Mouse (Mus musculus): Measurements from ENCODE around the gene Atp5l. TPM values are rescaled to one million over a fixed set of nuclear protein-coding genes. Genes with fewer than 3 reads are reported as not detected.

The Atp5l gene
- total and polyA plus RNA-seq, 3 experiments = 248 to 696 (median 557) TPM

Other genes with a start within 250 kb of the Atp5l start
- gene Treh, start 247.5 kb downstream of the Atp5l start, total RNA-seq (2021) = not detected
- gene Treh, start 247.5 kb downstream of the Atp5l start, polyA plus RNA-seq (2012; rRNA removed) = not detected in 2 replicates
- 10 to 100 TPM; 24.9 to 54.1 TPM for gene Phldb1, start 185.5 kb downstream of the Atp5l start, total RNA-seq (2021)
- gene Phldb1, start 185.5 kb downstream of the Atp5l start, polyA plus RNA-seq (2012; rRNA removed) = 59.7 and 90.9 TPM in 2 replicates
- 100 to 1,000 TPM; 145 to 172 TPM for gene Arcn1, start 152.9 kb downstream of the Atp5l start, total RNA-seq (2021)
- gene Arcn1, start 152.9 kb downstream of the Atp5l start, polyA plus RNA-seq (2012; rRNA removed) = 17.1 and 23.2 TPM in 2 replicates
- 100 to 1,000 TPM in 1 of 2 experiments, 10 to 100 TPM in 1; 73.0 to 102 TPM for gene Ift46, start 152.8 kb downstream of the Atp5l start, total RNA-seq (2021)
- 20.7 and 22.2 TPM in 2 replicates for gene Ift46, start 152.8 kb downstream of the Atp5l start, polyA plus RNA-seq (2012; rRNA removed)
- 1 to 10 TPM; 3.1 to 9.8 TPM for gene Tmem25, start 121.4 kb downstream of the Atp5l start, total RNA-seq (2021)
- gene Tmem25, start 121.4 kb downstream of the Atp5l start, polyA plus RNA-seq (2012; rRNA removed) = 15.7 and 22.1 TPM in 2 replicates
- gene Ttc36, start 117.7 kb downstream of the Atp5l start, total RNA-seq (2021) = 1 to 10 TPM; 1.6 to 4.1 TPM
- gene Ttc36, start 117.7 kb downstream of the Atp5l start, polyA plus RNA-seq (2012; rRNA removed) = 16.6 and 21.5 TPM in 2 replicates
- gene Kmt2a, start 39.4 kb downstream of the Atp5l start, total RNA-seq (2021) = 10 to 100 TPM; 20.0 to 38.4 TPM
- 12.9 and 19.4 TPM in 2 replicates for gene Kmt2a, start 39.4 kb downstream of the Atp5l start, polyA plus RNA-seq (2012; rRNA removed)
- 100 to 1,000 TPM in 1 of 2 experiments, 10 to 100 TPM in 1; 90.8 to 121 TPM for gene Ube4a, start 44.9 kb upstream of the Atp5l start, total RNA-seq (2021)
- gene Ube4a, start 44.9 kb upstream of the Atp5l start, polyA plus RNA-seq (2012; rRNA removed) = 4.1 and 6.4 TPM in 2 replicates
- 1 to 10 TPM in 1 of 2 experiments, not detected in 1; 1.0 TPM for gene Cd3g, start 59.7 kb upstream of the Atp5l start, total RNA-seq (2021)
- 0.21 TPM in 1 of 2 replicates, not detected in the other for gene Cd3g, start 59.7 kb upstream of the Atp5l start, polyA plus RNA-seq (2012; rRNA removed)
- gene Cd3d, start 61.0 kb upstream of the Atp5l start, total RNA-seq (2021) = under 1 TPM in 1 of 2 experiments, not detected in 1; 0.90 TPM
- 0.06 TPM in 1 of 2 replicates, not detected in the other for gene Cd3d, start 61.0 kb upstream of the Atp5l start, polyA plus RNA-seq (2012; rRNA removed)
- 1 to 10 TPM in 1 of 2 experiments, under 1 TPM in 1; 0.55 to 1.5 TPM for gene Cd3e, start 88.9 kb upstream of the Atp5l start, total RNA-seq (2021)
- gene Cd3e, start 88.9 kb upstream of the Atp5l start, polyA plus RNA-seq (2012; rRNA removed) = 0.34 and 0.42 TPM in 2 replicates
- gene Mpzl2, start 119.1 kb upstream of the Atp5l start, total RNA-seq (2021) = 10 to 100 TPM in 1 of 2 experiments, 1 to 10 TPM in 1; 9.2 to 12.5 TPM
- gene Mpzl2, start 119.1 kb upstream of the Atp5l start, polyA plus RNA-seq (2012; rRNA removed) = 3.7 and 4.9 TPM in 2 replicates
- 10 to 100 TPM in 1 of 2 experiments, 1 to 10 TPM in 1; 6.2 to 13.3 TPM for gene Mpzl3, start 134.4 kb upstream of the Atp5l start, total RNA-seq (2021)
- gene Mpzl3, start 134.4 kb upstream of the Atp5l start, polyA plus RNA-seq (2012; rRNA removed) = 0.99 and 1.3 TPM in 2 replicates
- gene Jaml, start 158.4 kb upstream of the Atp5l start, total RNA-seq (2021) = 1 to 10 TPM; 1.0 to 2.9 TPM
- gene Jaml, start 158.4 kb upstream of the Atp5l start, polyA plus RNA-seq (2012; rRNA removed) = 0.06 and 0.08 TPM in 2 replicates
- 10 to 100 TPM; 10.4 to 13.5 TPM for gene Scn2b, start 197.0 kb upstream of the Atp5l start, total RNA-seq (2021)
- 2.0 and 2.2 TPM in 2 replicates for gene Scn2b, start 197.0 kb upstream of the Atp5l start, polyA plus RNA-seq (2012; rRNA removed)
- gene Scn4b, start 217.7 kb upstream of the Atp5l start, total RNA-seq (2021) = 1 to 10 TPM in 1 of 2 experiments, under 1 TPM in 1; 0.46 to 1.0 TPM
- 0.18 and 0.51 TPM in 2 replicates for gene Scn4b, start 217.7 kb upstream of the Atp5l start, polyA plus RNA-seq (2012; rRNA removed)

Measured in adrenal gland, adult 2 months (tissue).